Mouse (Mus musculus) left cerebral cortex, adult 8-10 months (tissue): ENCODE data around the gene Cldn22. TPM values are rescaled to one million over a fixed set of nuclear protein-coding genes. Genes with fewer than 3 reads are reported as not detected.
"Not testable (repeated sequence)": the region's sequence is repeated elsewhere in the genome, so short reads cannot be mapped to it uniquely, and the experiment has no call there.

Experiments used
- DNase-seq, 2 experiments: peaks; one replicate each; pipeline ENCODE4 v3.0.0; 2022; ENCODE audit warnings: low spot score in 2 of 2
- total RNA-seq, 4 experiments: library from RNA; stranded (reverse); gene quantifications; 2 replicates each; pipeline ENCODE4 v1.2.4; 2022

Cldn22 gene
- 1 to 10 TPM in 3 of 4 experiments, under 1 TPM in 1; 0.39 to 2.4 (median 1.5) TPM for total RNA-seq

DNA sequence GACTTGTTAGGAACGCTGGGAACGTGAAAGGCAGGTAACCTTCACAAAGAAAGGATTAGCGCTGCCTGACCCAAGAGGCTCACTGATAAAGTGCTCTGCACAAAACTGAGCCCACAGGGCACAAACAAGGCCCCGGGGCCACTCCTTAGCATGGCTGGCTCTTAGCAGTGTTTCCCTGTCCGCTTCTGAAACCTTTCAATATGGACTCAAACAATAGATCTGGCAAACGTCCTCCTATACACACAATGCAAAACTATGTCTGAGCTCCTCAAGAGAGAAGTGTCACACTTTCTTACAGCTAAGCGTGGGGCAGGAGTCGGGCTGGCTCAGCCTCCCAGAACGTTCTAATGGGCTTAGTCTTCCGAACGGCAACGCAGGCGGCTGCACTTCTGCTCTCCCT lies at the start of gene Cldn22:
Cldn22 (plus strand) TSS at position 301 of the 400 bp plus-strand sequence.
- no peak for DNase-seq

DNA sequence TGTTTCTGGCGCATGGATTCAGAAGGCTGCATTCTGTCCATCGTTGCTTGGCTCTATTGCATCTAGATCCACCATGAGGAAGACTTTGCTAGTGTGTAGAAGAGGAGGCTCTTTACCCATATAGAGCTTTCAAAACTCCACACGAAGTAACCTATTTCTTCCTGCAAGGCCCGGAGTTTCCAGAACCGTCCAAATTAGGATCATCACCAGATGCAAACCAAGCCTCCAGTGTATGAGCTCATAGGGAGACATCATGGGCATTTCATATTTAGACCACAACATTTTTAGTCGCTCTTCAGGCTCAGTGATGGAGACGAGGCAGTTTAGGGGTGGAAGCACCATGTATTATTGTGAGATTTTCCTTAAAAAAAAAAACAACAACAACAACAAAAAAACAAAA lies 46.9 kb upstream of the Cldn22 start:
- DNase-seq, result no peak

DNA sequence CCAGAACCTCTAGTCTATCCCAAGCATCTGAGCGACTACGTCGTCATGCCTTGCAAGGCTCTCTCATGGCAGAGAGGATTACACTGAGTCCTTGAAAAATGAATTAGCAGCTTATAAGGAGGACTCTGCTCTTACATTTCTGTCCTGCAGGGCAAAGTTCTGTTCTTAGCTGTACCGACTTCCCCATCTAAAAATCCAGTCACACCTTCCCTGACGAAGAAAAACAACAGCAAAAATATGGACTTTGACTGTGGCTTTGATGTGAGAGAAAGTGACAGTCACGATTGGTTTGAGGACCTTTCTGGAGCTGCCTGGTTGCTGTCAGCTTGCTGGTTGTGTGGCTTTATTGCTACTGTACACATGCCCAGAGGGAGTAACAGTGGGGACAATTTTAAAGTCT lies 44.7 kb upstream of the Cldn22 start:
- no peak for DNase-seq

DNA sequence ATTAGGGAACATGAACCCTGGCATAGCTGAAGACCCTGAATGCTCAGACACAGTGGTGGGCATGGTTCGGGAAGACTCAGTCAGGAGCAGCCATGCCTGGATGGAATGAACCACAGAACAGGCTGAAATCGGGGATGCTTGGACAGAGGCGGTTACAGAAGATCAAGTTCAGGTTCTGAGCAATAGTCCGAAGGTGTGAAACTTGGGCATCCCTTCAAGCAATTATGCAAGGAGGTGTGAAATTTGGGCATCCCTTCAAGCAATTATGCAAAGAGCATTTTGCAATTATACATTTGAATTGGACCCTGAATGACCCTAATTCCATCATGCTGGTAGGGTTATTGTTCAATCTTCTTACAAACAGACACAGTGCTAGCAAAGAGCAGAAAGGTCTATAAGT lies 42.4 kb upstream of the Cldn22 start:
- DNase-seq, result no peak

- DNase-seq, result no peak
These were observed 40.7 kb upstream of the Cldn22 start for GRCm38 (mm10) chr8:47783544-47783943.

DNA sequence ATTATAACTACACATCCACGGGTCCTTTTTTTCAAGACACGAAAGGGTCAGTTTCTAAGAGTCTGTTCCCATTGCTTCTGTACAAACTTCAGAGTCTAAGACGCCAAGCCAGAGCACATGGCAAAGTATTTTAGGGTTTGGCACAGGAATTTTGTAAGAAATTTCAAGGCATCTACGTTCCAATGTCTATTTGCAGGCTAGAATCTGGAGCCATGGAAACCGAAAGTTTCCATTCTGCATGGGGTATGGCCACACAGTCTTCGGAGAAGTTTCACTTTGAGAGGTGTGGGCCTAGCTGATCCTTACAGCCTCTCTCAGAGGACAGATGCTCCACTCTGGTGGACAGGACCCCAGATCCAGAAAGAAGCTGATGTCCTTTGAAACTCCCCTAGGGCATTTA lies 40.3 kb upstream of the Cldn22 start:
- peak in 1 of 2 experiments; percentile 54 for DNase-seq

- no peak for DNase-seq
These were observed 39.8 kb upstream of the Cldn22 start for GRCm38 (mm10) chr8:47784436-47784835.

DNA sequence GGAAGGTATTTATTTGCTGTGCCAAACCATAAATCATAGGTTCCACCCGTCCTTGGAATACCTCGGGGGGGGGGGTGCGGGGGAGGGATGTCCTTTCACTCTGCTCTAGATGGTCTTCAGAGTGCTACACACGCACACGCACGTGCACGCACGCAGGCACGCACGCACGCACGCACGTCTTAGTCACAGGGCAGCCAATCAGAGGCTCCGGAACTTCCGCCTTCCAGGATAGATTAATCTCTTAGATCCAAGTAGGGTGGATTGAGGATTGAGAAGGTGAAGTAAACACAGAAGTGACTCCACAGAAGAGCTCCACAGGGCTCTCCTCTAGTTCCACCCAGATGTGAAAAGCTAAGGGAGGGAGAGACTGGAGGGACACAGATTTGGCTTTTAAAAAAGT lies 38.0 kb upstream of the Cldn22 start:
- no peak for DNase-seq

- no peak for DNase-seq
These were observed 36.6 kb upstream of the Cldn22 start for GRCm38 (mm10) chr8:47787705-47788104.

GRCm38 (mm10) chr8:47791986-47792385 lies 32.3 kb upstream of the Cldn22 start:
- no peak for DNase-seq

DNA sequence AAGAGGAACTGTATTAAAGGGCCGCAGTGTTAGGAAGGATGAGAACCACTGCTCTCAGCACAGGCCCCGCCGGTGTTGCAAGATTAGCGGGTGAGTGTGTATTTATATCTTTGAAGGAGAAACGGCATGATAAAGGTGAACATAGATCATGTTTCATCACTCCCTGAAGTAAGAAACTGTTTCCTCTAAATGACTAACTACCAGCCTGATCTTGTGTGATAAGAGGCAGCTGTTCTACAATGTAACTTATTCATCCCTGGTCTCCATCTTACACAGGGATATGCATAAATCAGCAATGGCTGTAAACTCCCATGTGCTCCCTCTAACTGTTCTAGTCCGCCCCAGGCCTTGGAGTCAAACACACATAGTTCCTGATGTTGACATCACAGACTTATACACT lies 24.8 kb upstream of the Cldn22 start:
- no peak for DNase-seq

DNA sequence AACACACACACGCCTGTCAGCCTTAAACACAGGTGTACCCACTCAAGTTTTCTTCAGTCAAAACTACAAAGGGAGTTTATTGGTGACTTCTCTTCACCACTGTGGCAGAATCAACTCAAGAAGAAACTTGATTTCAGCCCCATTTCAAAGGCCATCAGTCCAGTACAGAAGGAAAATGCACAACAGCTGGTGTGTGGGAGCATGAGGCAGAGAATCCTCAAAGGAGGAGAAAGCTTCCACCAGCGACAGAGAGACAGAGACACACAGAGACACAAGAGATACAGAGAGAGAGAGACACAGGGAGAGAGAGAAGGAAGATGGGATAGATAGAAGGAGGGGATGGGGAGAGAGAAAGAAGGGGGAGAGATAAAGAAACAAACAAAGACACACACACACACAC lies 21.9 kb upstream of the Cldn22 start:
- no peak for DNase-seq

- no peak for DNase-seq
These were observed 20.0 kb upstream of the Cldn22 start for GRCm38 (mm10) chr8:47804262-47804661.

DNA sequence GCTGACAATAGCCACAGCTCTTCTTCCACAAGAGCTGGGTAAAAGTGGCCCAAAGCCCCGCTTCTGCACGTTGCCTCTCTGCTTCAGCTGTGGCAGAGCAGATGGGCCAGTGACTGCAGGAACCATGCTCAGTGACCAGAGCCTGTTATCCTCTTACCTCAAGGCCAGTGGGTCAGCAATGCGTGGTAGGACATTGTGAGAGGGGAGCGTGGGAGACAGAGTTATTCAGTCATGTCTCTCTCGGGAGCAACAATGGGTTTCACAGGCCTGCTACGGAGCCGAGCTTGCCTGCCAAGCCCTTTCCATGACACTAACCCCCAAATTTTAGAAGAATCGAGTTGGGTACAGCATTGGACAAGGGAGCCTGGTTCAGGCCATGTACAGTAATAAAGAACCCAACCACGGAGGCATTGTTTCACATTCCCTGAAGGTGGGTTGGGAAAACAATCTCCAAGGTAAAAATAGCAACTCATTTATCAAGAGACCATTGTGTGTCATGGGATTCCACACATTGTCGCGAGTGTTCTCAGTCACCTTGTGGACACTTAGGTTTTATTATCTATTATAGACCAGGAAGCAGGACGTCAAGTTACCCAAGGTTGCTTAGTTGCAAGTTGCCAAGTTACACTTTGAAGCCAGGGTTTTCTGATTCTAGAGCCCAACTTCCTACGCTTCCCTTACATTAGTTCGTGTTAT lies 14.2 kb upstream of the Cldn22 start:
- DNase-seq, result no peak

GRCm38 (mm10) chr8:47810666-47811015 lies 13.6 kb upstream of the Cldn22 start:
- DNase-seq, result no peak

DNA sequence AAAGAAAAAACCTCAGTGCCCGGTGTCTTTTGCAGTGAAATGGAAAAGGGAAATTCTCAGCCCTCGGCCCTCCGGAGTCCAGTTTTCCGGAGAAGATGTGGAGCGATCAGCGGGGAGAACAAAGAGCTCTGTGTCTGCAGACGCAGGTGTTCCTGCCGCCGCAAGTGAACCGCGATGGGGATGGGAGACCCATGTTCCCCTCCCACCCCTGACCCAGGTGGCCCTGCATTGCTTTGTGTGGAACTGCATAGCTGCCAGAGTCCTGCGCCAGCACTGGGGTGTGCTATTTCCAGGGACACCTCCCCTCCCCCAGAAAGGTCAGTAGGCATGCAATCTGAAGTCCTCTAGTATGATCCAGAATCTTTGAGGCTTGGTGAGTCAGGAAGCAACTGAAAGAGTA lies 13.1 kb upstream of the Cldn22 start:
- no peak for DNase-seq

- DNase-seq, result no peak
These were observed 5.2 kb upstream of the Cldn22 start for GRCm38 (mm10) chr8:47819034-47819433.

DNA sequence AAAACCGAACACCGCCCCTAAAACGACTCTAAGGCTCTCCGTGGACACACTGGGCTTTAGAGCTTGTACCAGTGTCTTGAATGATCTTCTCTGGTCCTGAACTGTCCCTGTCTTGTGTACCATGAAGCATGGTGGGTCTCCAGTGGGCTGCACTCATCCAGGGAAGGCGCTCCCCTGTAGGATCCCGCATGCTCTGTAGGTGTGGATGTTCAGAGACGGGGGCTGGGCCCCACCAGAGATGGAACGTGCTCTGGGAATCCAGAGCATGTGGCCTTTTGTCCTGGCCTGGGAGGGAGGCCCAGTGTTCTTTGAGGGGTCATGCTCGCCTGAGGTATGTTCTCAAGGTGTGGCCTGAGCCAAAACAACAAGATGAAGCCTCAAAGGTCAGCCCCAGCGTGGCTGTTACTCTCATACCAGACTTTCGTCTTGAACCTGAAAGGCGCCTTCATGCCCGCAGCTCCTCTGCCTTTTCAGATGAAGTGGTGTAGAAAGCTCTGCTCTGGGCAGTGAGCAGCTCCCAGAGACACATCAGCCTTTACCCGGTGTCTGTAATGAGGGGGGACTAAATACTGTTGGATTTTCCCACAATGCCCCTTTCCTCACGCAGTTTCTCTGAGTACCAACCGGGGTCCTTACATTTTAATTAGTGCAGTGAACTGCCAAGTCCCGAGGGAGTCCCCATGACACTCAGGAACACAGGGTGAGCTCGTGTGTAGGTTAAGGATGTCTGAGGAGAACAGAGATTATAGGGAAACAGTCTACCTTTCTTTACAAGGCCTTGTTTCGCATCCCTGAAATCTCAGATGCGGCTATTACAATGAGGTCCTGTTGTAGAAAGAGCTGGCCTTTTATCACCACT lies 3.1 kb upstream of the Cldn22 start:
- no peak for DNase-seq

GRCm38 (mm10) chr8:47821843-47822242 lies 2.4 kb upstream of the Cldn22 start, which contains the start of gene Cldn24:
Cldn24 (plus strand) TSS chr8:47822143.
- DNase-seq, result no peak

- not testable (repeated sequence) for DNase-seq
These were observed 1.7 kb upstream of the Cldn22 start for GRCm38 (mm10) chr8:47822541-47822940.

DNA sequence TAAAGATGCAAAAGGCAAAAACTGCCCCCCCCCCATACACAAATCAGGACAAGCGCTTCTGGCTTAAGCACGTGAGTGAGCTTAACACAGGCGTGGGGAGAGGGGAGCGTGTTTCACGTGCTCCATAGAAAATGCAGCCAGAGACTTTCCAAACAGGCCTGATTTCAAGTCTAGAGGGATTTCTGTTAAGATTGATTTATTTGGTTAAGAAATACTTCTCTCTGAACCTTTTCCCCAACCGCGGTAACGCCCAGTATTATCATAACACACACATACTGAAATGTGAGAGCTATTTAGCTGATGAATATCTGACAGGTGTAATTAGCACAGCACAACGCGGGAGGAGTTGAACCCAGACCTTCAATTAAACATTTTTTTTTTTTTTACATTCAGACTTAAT lies 505 bp upstream of the Cldn22 start:
- no peak for DNase-seq

DNA sequence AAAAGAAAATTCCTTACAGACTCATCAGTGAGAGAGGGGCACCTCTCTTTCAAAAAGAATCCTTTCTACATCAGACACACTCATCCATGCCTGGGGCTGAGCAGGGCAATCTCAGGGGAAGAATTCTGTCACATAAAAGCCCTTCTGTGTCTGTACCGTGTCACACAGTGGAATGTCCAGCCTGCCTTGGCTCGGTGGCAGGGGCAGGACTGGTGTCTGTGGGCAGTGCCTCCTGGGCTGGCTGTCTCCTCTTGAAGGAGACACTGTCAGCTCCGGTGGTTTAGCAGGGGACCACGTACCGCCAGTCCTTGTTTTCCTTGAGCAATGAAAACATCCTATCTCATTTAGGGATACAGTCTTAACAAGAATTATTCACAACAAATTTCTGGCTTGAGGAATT lies 1.3 kb downstream of the Cldn22 start:
- no peak for DNase-seq

GRCm38 (mm10) chr8:47826911-47827310 lies 2.6 kb downstream of the Cldn22 start:
- no peak for DNase-seq
